8 mouse cellular contexts compared by ENCODE assay signal in the genomic region with DNA sequence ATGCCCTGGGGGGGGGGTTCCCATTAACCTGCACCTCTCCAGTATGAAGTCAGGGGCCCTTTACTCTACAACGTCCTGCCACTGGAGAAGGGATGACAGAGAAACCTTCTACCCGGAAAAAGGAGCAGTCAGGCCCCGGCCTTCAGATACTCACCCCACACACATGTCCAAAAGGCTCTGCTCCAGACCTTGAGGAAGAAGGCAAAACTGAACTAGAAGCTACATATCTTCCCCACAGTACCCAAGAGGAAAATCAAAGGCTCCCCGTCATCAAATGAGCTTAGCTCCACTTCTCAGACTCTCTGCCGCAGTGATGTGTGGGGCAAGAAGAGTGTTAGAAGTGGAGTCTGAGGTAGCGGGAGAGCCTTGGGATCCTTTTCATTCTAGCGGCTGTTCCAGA. TPM values are rescaled to one million over a fixed set of nuclear protein-coding genes. Genes with fewer than 3 reads are reported as not detected.
DNase-seq lines count a peak whose midpoint lies in the region; ATAC-seq and TF ChIP-seq lines count a peak whose summit lies in the region.

No protein-coding gene starts in this region.

- H3K27ac ChIP-seq in heart, embryonic 13.5 days (replicated peaks): no peak overlapping the region
- peak overlapping the region; percentile 12; the same call in 1 of the 2 replicates for H3K27ac ChIP-seq in ES-E14 (ENCODE audit: insufficient read depth, low read depth, low read length, poor library complexity, severe bottlenecking)
- no peak overlapping the region for H3K27ac ChIP-seq in hindbrain, embryonic 11.5 days (ENCODE audit: low read depth, low read length)
- no peak overlapping the region for H3K27ac ChIP-seq in liver, embryonic 16.5 days (ENCODE audit: low read length)

- H3K4me2 ChIP-seq in heart, embryonic 13.5 days: peak overlapping the region; percentile 94
- H3K4me2 ChIP-seq in hindbrain, embryonic 11.5 days (replicated peaks; ENCODE audit: low read depth, low read length): peak overlapping the region; percentile 85
- peak overlapping the region; percentile 63 for H3K4me2 ChIP-seq in liver, embryonic 16.5 days (ENCODE audit: low read depth, low read length)

- peak overlapping the region; percentile 66 for H3K4me3 ChIP-seq in heart, embryonic 13.5 days
- peak overlapping the region; percentile 82 for H3K4me3 ChIP-seq in ES-E14 (ENCODE audit: insufficient read depth in 1 of 2, low read depth in 1 of 2, low read length in 2 of 2, poor library complexity in 1 of 2, severe bottlenecking in 1 of 2)
- H3K4me3 ChIP-seq in hindbrain, embryonic 11.5 days (ENCODE audit: low read depth, low read length): no peak overlapping the region; the same call in 1 of the 2 replicates
- H3K4me3 ChIP-seq in liver, embryonic 16.5 days (ENCODE audit: low read depth, low read length): peak overlapping the region; percentile 61

- no peaks in the 10 kb centered on the region for H3K36me3 ChIP-seq in heart, embryonic 13.5 days
- H3K36me3 ChIP-seq in ES-E14 (ENCODE audit: control insufficient read depth, insufficient read depth, low read length, poor library complexity, severe bottlenecking): no peaks in the 10 kb centered on the region
- H3K36me3 ChIP-seq in hindbrain, embryonic 11.5 days (ENCODE audit: control insufficient read depth, insufficient read depth, low read length): no peaks in the 10 kb centered on the region
- H3K36me3 ChIP-seq in liver, embryonic 16.5 days (ENCODE audit: control insufficient read depth, insufficient read depth): no peaks in the 10 kb centered on the region

- peaks cover 50% of the 10 kb centered on the region for H3K27me3 ChIP-seq in heart, embryonic 13.5 days (replicated peaks)
- H3K27me3 ChIP-seq in hindbrain, embryonic 11.5 days (ENCODE audit: control insufficient read depth, insufficient read depth, low read length): peaks cover 11% of the 10 kb centered on the region; the same call in 1 of the 2 replicates
- H3K27me3 ChIP-seq in liver, embryonic 16.5 days (ENCODE audit: control insufficient read depth, insufficient read depth, low read depth, low read length): peaks cover 12% of the 10 kb centered on the region; the same call in 1 of the 2 replicates

- in situ Hi-C loops in ES-E14 (cut with MboI; ENCODE audit: low sequenced_read_pairs in 2 of 2, unreplicated experiment in 2 of 2): no loop called here

- DNase-seq in heart, postnatal 4 days: no peak
- DNase-seq in ES-E14 (ENCODE audit: low read depth, low spot score): no peak
- no peak for DNase-seq in hindbrain, embryonic 11.5 days (ENCODE audit: low spot score)
- DNase-seq in urinary bladder, adult 2 months (ENCODE audit: low spot score): no peak
- DNase-seq in layer of hippocampus, adult 9-11 months: no peak
- no peak for DNase-seq in layer of hippocampus, adult 18-20 months (ENCODE audit: low spot score in 2 of 2)

- no peaks in the 10 kb centered on the region for H3K9me3 ChIP-seq in heart, embryonic 13.5 days
- no peaks in the 10 kb centered on the region for H3K9me3 ChIP-seq in ES-E14 (ENCODE audit: control insufficient read depth, insufficient read depth, low read depth, low read length)
- no peaks in the 10 kb centered on the region for H3K9me3 ChIP-seq in hindbrain, embryonic 11.5 days (ENCODE audit: control insufficient read depth, low read length)
- H3K9me3 ChIP-seq in liver, embryonic 16.5 days (replicated peaks; ENCODE audit: control insufficient read depth, low read length): no peaks in the 10 kb centered on the region

- peaks cover 36% of the 10 kb centered on the region for H3K4me1 ChIP-seq in heart, embryonic 13.5 days
- H3K4me1 ChIP-seq in ES-E14 (ENCODE audit: control insufficient read depth in 2 of 2, insufficient read depth in 2 of 2, low read length in 2 of 2, poor library complexity in 1 of 2): peaks cover 2 to 24% of the 10 kb centered on the region in 2 experiments; a peak in 3 of 4 replicates
- peaks cover 5% of the 10 kb centered on the region; the same call in 1 of the 2 replicates for H3K4me1 ChIP-seq in hindbrain, embryonic 11.5 days (replicated peaks; ENCODE audit: control insufficient read depth, insufficient read depth, low read length)
- peaks cover 13% of the 10 kb centered on the region for H3K4me1 ChIP-seq in liver, embryonic 16.5 days (ENCODE audit: control insufficient read depth, low read depth, low read length)

- peak overlapping the region; percentile 81 for H3K9ac ChIP-seq in heart, embryonic 13.5 days
- peak overlapping the region; percentile 84 for H3K9ac ChIP-seq in ES-E14 (ENCODE audit: insufficient read depth, low read depth, low read length, poor library complexity, severe bottlenecking)
- no peak overlapping the region for H3K9ac ChIP-seq in hindbrain, embryonic 11.5 days (ENCODE audit: low read depth, low read length)
- H3K9ac ChIP-seq in liver, embryonic 16.5 days (ENCODE audit: low read depth, low read length): 0 out of 2 replicates have a peak overlapping the region, but pooled peaks have one; percentile 65

- no peak for ATAC-seq in heart, embryonic 13.5 days (ENCODE audit: extremely low read depth, insufficient number of reproducible peaks, low FRiP score, low TSS enrichment)
- ATAC-seq in hindbrain, embryonic 11.5 days (ENCODE audit: low FRiP score): no peak
- ATAC-seq in liver, embryonic 16.5 days (ENCODE audit: low read depth): no peak

- WGBS in heart, embryonic 13.5 days: 46% methylated on average over 7 of the region's 7 CpGs
- 47% methylated on average over 7 of the region's 7 CpGs for WGBS in hindbrain, embryonic 11.5 days
- WGBS in liver, embryonic 16.5 days (ENCODE audit: insufficient replicate concordance): 49% methylated on average over 7 of the region's 7 CpGs

TF ChIP-seq in ES-E14, 5 proteins besides CTCF, POLR2A, EP300 and RAD21:
- TF ChIP-seq ZNF384 (IDR thresholded peaks at IDR 0.05; ENCODE audit: low read depth, low read length): no peak
- no peak for TF ChIP-seq ZC3H11A (IDR thresholded peaks at IDR 0.05; ENCODE audit: borderline replicate concordance, low read depth, low read length)
- TF ChIP-seq HCFC1 (IDR thresholded peaks at IDR 0.05; ENCODE audit: borderline replicate concordance, insufficient read depth, low read length): no peak
- no peak for TF ChIP-seq MAFK (IDR thresholded peaks at IDR 0.05; ENCODE audit: insufficient read depth, low read depth, low read length)
- no peak for TF ChIP-seq CHD2 (IDR thresholded peaks at IDR 0.05; ENCODE audit: low read depth, low read length)

RNA-seq across cellular contexts. Expression of a gene that starts 1.3 kb away (rescaled TPM):
- polyA plus RNA-seq in heart, embryonic 13.5 days (2015; fragmentation: Nextera tagmentation; extraction: Ambion mirVana): 19.8 and 24.5 TPM in 2 replicates
- total RNA-seq in heart, postnatal 4 days (2021): 10 to 100 TPM; 11.0 to 12.8 TPM
- total RNA-seq in ES-E14 (2012; rRNA removed): 105 and 119 TPM in 2 replicates
- polyA plus RNA-seq in hindbrain, embryonic 11.5 days (2014; fragmentation: Nextera tagmentation; extraction: Ambion mirVana): 13.0 and 15.5 TPM in 2 replicates
- polyA plus RNA-seq in liver, embryonic 16.5 days (2015; fragmentation: Nextera tagmentation; extraction: Ambion mirVana): 172 and 182 TPM in 2 replicates
- 11.7 and 15.9 TPM in 2 replicates for polyA plus RNA-seq in urinary bladder, adult 2 months (2012; rRNA removed)
- 1 to 10 TPM in 1 of 2 experiments, under 1 TPM in 1; 0.97 to 1.4 TPM for total RNA-seq in layer of hippocampus, adult 18-20 months (2021)

RNA-seq across cellular contexts. Expression of a gene that starts 18.7 kb away (rescaled TPM):
- 0.32 and 0.39 TPM in 2 replicates for polyA plus RNA-seq in heart, embryonic 13.5 days (2015; fragmentation: Nextera tagmentation; extraction: Ambion mirVana)
- under 1 TPM; 0.38 to 0.55 TPM for total RNA-seq in heart, postnatal 4 days (2021)
- total RNA-seq in ES-E14 (2012; rRNA removed): 0.26 and 0.76 TPM in 2 replicates
- polyA plus RNA-seq in hindbrain, embryonic 11.5 days (2014; fragmentation: Nextera tagmentation; extraction: Ambion mirVana): 2.4 and 3.0 TPM in 2 replicates
- polyA plus RNA-seq in liver, embryonic 16.5 days (2015; fragmentation: Nextera tagmentation; extraction: Ambion mirVana): not detected in 2 replicates
- polyA plus RNA-seq in urinary bladder, adult 2 months (2012; rRNA removed): 3.1 and 4.5 TPM in 2 replicates
- total RNA-seq in layer of hippocampus, adult 18-20 months (2021): 1 to 10 TPM; 7.4 to 9.7 TPM

RNA-seq across cellular contexts. Expression of a gene that starts 36.3 kb away (rescaled TPM):
- 31.2 and 32.5 TPM in 2 replicates for polyA plus RNA-seq in heart, embryonic 13.5 days (2015; fragmentation: Nextera tagmentation; extraction: Ambion mirVana)
- 10 to 100 TPM; 40.9 to 43.7 TPM for total RNA-seq in heart, postnatal 4 days (2021)
- 26.2 and 41.2 TPM in 2 replicates for total RNA-seq in ES-E14 (2012; rRNA removed)
- polyA plus RNA-seq in hindbrain, embryonic 11.5 days (2014; fragmentation: Nextera tagmentation; extraction: Ambion mirVana): 32.3 and 33.2 TPM in 2 replicates
- 10.5 and 12.0 TPM in 2 replicates for polyA plus RNA-seq in liver, embryonic 16.5 days (2015; fragmentation: Nextera tagmentation; extraction: Ambion mirVana)
- 74.0 and 79.1 TPM in 2 replicates for polyA plus RNA-seq in urinary bladder, adult 2 months (2012; rRNA removed)
- total RNA-seq in layer of hippocampus, adult 18-20 months (2021): 100 to 1,000 TPM; 830 to 882 TPM

RNA-seq across cellular contexts. Expression of a gene that starts 49.5 kb away (rescaled TPM):
- polyA plus RNA-seq in heart, embryonic 13.5 days (2015; fragmentation: Nextera tagmentation; extraction: Ambion mirVana): 1.3 TPM in 2 replicates
- 1 to 10 TPM; 1.5 TPM for total RNA-seq in heart, postnatal 4 days (2021)
- 5.7 and 7.6 TPM in 2 replicates for total RNA-seq in ES-E14 (2012; rRNA removed)
- 5.2 and 5.9 TPM in 2 replicates for polyA plus RNA-seq in hindbrain, embryonic 11.5 days (2014; fragmentation: Nextera tagmentation; extraction: Ambion mirVana)
- polyA plus RNA-seq in liver, embryonic 16.5 days (2015; fragmentation: Nextera tagmentation; extraction: Ambion mirVana): 0.78 and 1.1 TPM in 2 replicates
- 2.1 and 3.0 TPM in 2 replicates for polyA plus RNA-seq in urinary bladder, adult 2 months (2012; rRNA removed)
- 1 to 10 TPM; 6.3 to 8.0 TPM for total RNA-seq in layer of hippocampus, adult 18-20 months (2021)

RNA-seq across cellular contexts. Expression of a gene that starts 51.2 kb away (rescaled TPM):
- polyA plus RNA-seq in heart, embryonic 13.5 days (2015; fragmentation: Nextera tagmentation; extraction: Ambion mirVana): 0.07 TPM in 1 of 2 replicates, not detected in the other
- under 1 TPM; 0.36 to 0.50 TPM for total RNA-seq in heart, postnatal 4 days (2021)
- 1.1 and 1.3 TPM in 2 replicates for total RNA-seq in ES-E14 (2012; rRNA removed)
- 0.54 and 0.57 TPM in 2 replicates for polyA plus RNA-seq in hindbrain, embryonic 11.5 days (2014; fragmentation: Nextera tagmentation; extraction: Ambion mirVana)
- polyA plus RNA-seq in liver, embryonic 16.5 days (2015; fragmentation: Nextera tagmentation; extraction: Ambion mirVana): not detected in 2 replicates
- polyA plus RNA-seq in urinary bladder, adult 2 months (2012; rRNA removed): 4.0 and 6.8 TPM in 2 replicates
- under 1 TPM; 0.23 to 0.64 TPM for total RNA-seq in layer of hippocampus, adult 18-20 months (2021)
